Comparison of ENCODE assay signal across 8 mouse cellular contexts in genomic region chr5:124531583-124531930, GRCm38 (mm10). TPM values are rescaled to one million over a fixed set of nuclear protein-coding genes. Genes with fewer than 3 reads are reported as not detected.
DNase-seq lines count a peak whose midpoint lies in the region; ATAC-seq and TF ChIP-seq lines count a peak whose summit lies in the region.

No protein-coding gene starts in this region.

- H3K27ac ChIP-seq in lung, embryonic 16.5 days (ENCODE audit: low read length), result peak overlapping the region; percentile 88
- H3K27ac ChIP-seq in embryonic fibroblast, embryonic 13.5 days (ENCODE audit: insufficient read depth, low read length), result no peak overlapping the region; the same call in 1 of the 2 replicates
- H3K27ac ChIP-seq in limb, embryonic 10.5 days, result peak overlapping the region; percentile 92
- H3K27ac ChIP-seq in neural tube, embryonic 15.5 days (replicated peaks), result peak overlapping the region; percentile 87

- peak; percentile 23 for ATAC-seq in lung, embryonic 16.5 days (ENCODE audit: low read depth)
- ATAC-seq in neural tube, embryonic 15.5 days (ENCODE audit: low FRiP score), result peak; percentile 40

- peaks cover 36% of the 10 kb centered on the region for H3K4me1 ChIP-seq in lung, embryonic 16.5 days (replicated peaks; ENCODE audit: control insufficient read depth, insufficient read depth, low read length)
- H3K4me1 ChIP-seq in embryonic fibroblast, embryonic 13.5 days (ENCODE audit: control insufficient read depth, insufficient read depth, low read length), result no peaks in the 10 kb centered on the region
- peaks cover 44% of the 10 kb centered on the region for H3K4me1 ChIP-seq in limb, embryonic 10.5 days
- peaks cover 36% of the 10 kb centered on the region for H3K4me1 ChIP-seq in neural tube, embryonic 15.5 days

- H3K27me3 ChIP-seq in lung, embryonic 16.5 days (ENCODE audit: control insufficient read depth, insufficient read depth, low read depth, low read length), result no peaks in the 10 kb centered on the region
- no peaks in the 10 kb centered on the region for H3K27me3 ChIP-seq in limb, embryonic 10.5 days (ENCODE audit: low read depth, poor library complexity, severe bottlenecking)
- no peaks in the 10 kb centered on the region for H3K27me3 ChIP-seq in neural tube, embryonic 15.5 days (replicated peaks)

- DNase-seq in lung, postnatal 4 days, result no peak
- no peak for DNase-seq in limb, embryonic 10.5 days (ENCODE audit: low spot score)
- no peak for DNase-seq in adrenal gland, postnatal 36 days
- DNase-seq in layer of hippocampus, postnatal 14 days (ENCODE audit: low spot score in 2 of 2), result no peak
- DNase-seq in adipocyte (ENCODE audit: low spot score), result no peak

- no peak for TF ChIP-seq POLR2A in embryonic fibroblast, embryonic 13.5 days (IDR thresholded peaks at IDR 0.05; ENCODE audit: low read depth, low read length)

- TF ChIP-seq CTCF in embryonic fibroblast, embryonic 13.5 days (IDR thresholded peaks at IDR 0.05; ENCODE audit: borderline replicate concordance, insufficient read depth, low read length), result no peak

- H3K4me3 ChIP-seq in lung, embryonic 16.5 days (ENCODE audit: low read length), result peak overlapping the region; percentile 87
- H3K4me3 ChIP-seq in embryonic fibroblast, embryonic 13.5 days (ENCODE audit: insufficient read depth, low read length), result peak overlapping the region; percentile 83
- H3K4me3 ChIP-seq in limb, embryonic 10.5 days, result peak overlapping the region; percentile 76
- H3K4me3 ChIP-seq in neural tube, embryonic 15.5 days (replicated peaks), result peak overlapping the region; percentile 84

- 13% methylated on average over 14 of the region's 14 CpGs for WGBS in lung, embryonic 16.5 days
- 13% methylated on average over 14 of the region's 14 CpGs for WGBS in limb, embryonic 10.5 days
- 13% methylated on average over 14 of the region's 14 CpGs for WGBS in neural tube, embryonic 15.5 days

- H3K9ac ChIP-seq in lung, embryonic 16.5 days (ENCODE audit: low read length), result peak overlapping the region; percentile 86
- H3K9ac ChIP-seq in neural tube, embryonic 15.5 days (replicated peaks), result peak overlapping the region; percentile 73

- peak overlapping the region; percentile 95 for H3K4me2 ChIP-seq in lung, embryonic 16.5 days (ENCODE audit: low read depth, low read length)
- H3K4me2 ChIP-seq in neural tube, embryonic 15.5 days, result peak overlapping the region; percentile 84

- no peaks in the 10 kb centered on the region for H3K9me3 ChIP-seq in lung, embryonic 16.5 days (ENCODE audit: control insufficient read depth, low read length)
- no peaks in the 10 kb centered on the region for H3K9me3 ChIP-seq in limb, embryonic 10.5 days (replicated peaks)
- H3K9me3 ChIP-seq in neural tube, embryonic 15.5 days (replicated peaks), result no peaks in the 10 kb centered on the region

- H3K36me3 ChIP-seq in lung, embryonic 16.5 days (ENCODE audit: control insufficient read depth, insufficient read depth, low read length), result no peaks in the 10 kb centered on the region
- peaks cover 9% of the 10 kb centered on the region for H3K36me3 ChIP-seq in limb, embryonic 10.5 days
- H3K36me3 ChIP-seq in neural tube, embryonic 15.5 days, result no peaks in the 10 kb centered on the region

RNA-seq across cellular contexts. Expression of gene Rilpl1, which starts 0.4 kb away (rescaled TPM):
- polyA plus RNA-seq in lung, embryonic 16.5 days (2015; fragmentation: Nextera tagmentation; extraction: Ambion mirVana), result 17.1 and 18.6 TPM in 2 replicates
- polyA plus RNA-seq in embryonic fibroblast, embryonic 13.5 days (2011; ENCODE audit: insufficient read length, low read depth, missing spikeins), result 19.8 and 23.2 TPM in 2 replicates
- polyA plus RNA-seq in limb, embryonic 10.5 days (2016; fragmentation: Nextera tagmentation; extraction: Ambion mirVana), result 25.2 and 26.1 TPM in 2 replicates
- 14.3 and 14.6 TPM in 2 replicates for polyA plus RNA-seq in neural tube, embryonic 15.5 days (2015; fragmentation: Nextera tagmentation; extraction: Ambion mirVana)
- 10 to 100 TPM; 16.2 to 17.4 TPM for total RNA-seq in adrenal gland, postnatal 36 days (2021)
- total RNA-seq in layer of hippocampus, postnatal 14 days (2021), result 10 to 100 TPM; 41.6 TPM

RNA-seq across cellular contexts. Expression of gene Tmed2, which starts 8.9 kb away (rescaled TPM):
- 599 and 611 TPM in 2 replicates for polyA plus RNA-seq in lung, embryonic 16.5 days (2015; fragmentation: Nextera tagmentation; extraction: Ambion mirVana)
- 510 and 665 TPM in 2 replicates for polyA plus RNA-seq in embryonic fibroblast, embryonic 13.5 days (2011; ENCODE audit: insufficient read length, low read depth, missing spikeins)
- polyA plus RNA-seq in limb, embryonic 10.5 days (2016; fragmentation: Nextera tagmentation; extraction: Ambion mirVana), result 501 and 540 TPM in 2 replicates
- 336 and 384 TPM in 2 replicates for polyA plus RNA-seq in neural tube, embryonic 15.5 days (2015; fragmentation: Nextera tagmentation; extraction: Ambion mirVana)
- 100 to 1,000 TPM; 226 to 241 TPM for total RNA-seq in adrenal gland, postnatal 36 days (2021)
- 100 to 1,000 TPM in 1 of 2 experiments, 10 to 100 TPM in 1; 98.4 to 100 TPM for total RNA-seq in layer of hippocampus, postnatal 14 days (2021)

RNA-seq across cellular contexts. Expression of gene Ddx55, which starts 21.1 kb away (rescaled TPM):
- polyA plus RNA-seq in lung, embryonic 16.5 days (2015; fragmentation: Nextera tagmentation; extraction: Ambion mirVana), result 11.2 and 12.0 TPM in 2 replicates
- 8.1 and 9.2 TPM in 2 replicates for polyA plus RNA-seq in embryonic fibroblast, embryonic 13.5 days (2011; ENCODE audit: insufficient read length, low read depth, missing spikeins)
- polyA plus RNA-seq in limb, embryonic 10.5 days (2016; fragmentation: Nextera tagmentation; extraction: Ambion mirVana), result 17.0 and 18.0 TPM in 2 replicates
- polyA plus RNA-seq in neural tube, embryonic 15.5 days (2015; fragmentation: Nextera tagmentation; extraction: Ambion mirVana), result 24.9 and 28.1 TPM in 2 replicates
- total RNA-seq in adrenal gland, postnatal 36 days (2021), result 10 to 100 TPM; 11.8 to 13.2 TPM
- total RNA-seq in layer of hippocampus, postnatal 14 days (2021), result 10 to 100 TPM; 22.8 to 25.5 TPM

RNA-seq across cellular contexts. Expression of gene Eif2b1, which starts 47.4 kb away (rescaled TPM):
- 68.8 and 71.1 TPM in 2 replicates for polyA plus RNA-seq in lung, embryonic 16.5 days (2015; fragmentation: Nextera tagmentation; extraction: Ambion mirVana)
- 43.6 and 49.8 TPM in 2 replicates for polyA plus RNA-seq in embryonic fibroblast, embryonic 13.5 days (2011; ENCODE audit: insufficient read length, low read depth, missing spikeins)
- polyA plus RNA-seq in limb, embryonic 10.5 days (2016; fragmentation: Nextera tagmentation; extraction: Ambion mirVana), result 89.6 and 98.8 TPM in 2 replicates
- 58.1 and 65.3 TPM in 2 replicates for polyA plus RNA-seq in neural tube, embryonic 15.5 days (2015; fragmentation: Nextera tagmentation; extraction: Ambion mirVana)
- total RNA-seq in adrenal gland, postnatal 36 days (2021), result 10 to 100 TPM; 43.6 to 55.3 TPM
- total RNA-seq in layer of hippocampus, postnatal 14 days (2021), result 10 to 100 TPM; 43.0 to 43.4 TPM

RNA-seq across cellular contexts. Expression of gene Gtf2h3, which starts 47.4 kb away (rescaled TPM):
- 52.1 and 54.4 TPM in 2 replicates for polyA plus RNA-seq in lung, embryonic 16.5 days (2015; fragmentation: Nextera tagmentation; extraction: Ambion mirVana)
- polyA plus RNA-seq in embryonic fibroblast, embryonic 13.5 days (2011; ENCODE audit: insufficient read length, low read depth, missing spikeins), result 39.9 and 48.2 TPM in 2 replicates
- polyA plus RNA-seq in limb, embryonic 10.5 days (2016; fragmentation: Nextera tagmentation; extraction: Ambion mirVana), result 115 TPM in 2 replicates
- 39.5 and 46.0 TPM in 2 replicates for polyA plus RNA-seq in neural tube, embryonic 15.5 days (2015; fragmentation: Nextera tagmentation; extraction: Ambion mirVana)
- total RNA-seq in adrenal gland, postnatal 36 days (2021), result 10 to 100 TPM; 40.4 to 44.2 TPM
- total RNA-seq in layer of hippocampus, postnatal 14 days (2021), result 10 to 100 TPM; 28.5 to 33.2 TPM
